Mouse (Mus musculus): ENCODE data around the gene Flnc.
A peak's percentile ranks its signal among the peaks of the same experiment; 100 is the strongest.

DNA sequence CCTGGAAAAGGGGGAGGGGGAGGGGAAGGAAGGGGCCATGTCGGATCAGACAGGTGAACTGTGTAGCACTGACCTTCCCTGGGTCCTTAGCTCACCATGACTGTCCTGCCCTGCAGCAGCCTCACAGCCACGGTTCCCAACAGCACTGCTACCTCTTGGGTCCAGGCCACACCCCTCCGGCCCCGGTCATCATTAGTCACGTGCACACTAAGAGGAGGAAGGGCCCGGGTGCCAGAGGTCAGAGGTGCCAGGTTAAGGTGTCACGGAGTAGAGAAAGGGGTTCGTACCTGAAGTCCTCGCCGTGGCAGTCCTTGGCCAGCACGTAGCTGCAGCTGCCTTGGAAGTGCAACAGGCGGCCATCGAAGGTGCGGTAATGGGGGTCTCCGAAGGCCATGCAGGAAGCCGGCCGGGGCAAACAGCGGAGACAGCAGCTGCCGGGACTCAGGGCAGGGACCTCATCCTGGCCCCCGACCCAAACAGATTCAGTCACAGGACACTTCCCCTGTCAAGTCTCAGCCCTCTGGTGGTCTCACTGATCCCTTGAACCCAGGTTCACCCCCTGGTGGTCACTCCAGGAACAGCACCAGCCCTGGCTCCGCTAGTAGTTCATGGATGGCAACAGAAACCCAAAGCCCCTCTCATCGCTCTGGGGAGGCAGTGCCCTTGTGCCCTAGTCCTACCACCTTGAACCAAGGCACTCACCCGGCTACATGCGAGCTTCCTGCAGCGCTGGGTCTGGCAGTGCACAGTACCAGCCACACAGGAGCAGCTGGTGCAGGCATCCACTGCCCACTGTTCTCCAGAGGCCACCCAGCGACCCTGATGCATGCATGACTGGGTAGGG lies 51.9 kb downstream of the Flnc start:
- TF ChIP-seq CTCF (IDR thresholded peaks at IDR 0.05; ENCODE audit: low read depth) (peak; percentile 93), EP300 (IDR thresholded peaks at IDR 0.05; ENCODE audit: low read depth) (no peak)

All from liver, postnatal 0 days (tissue).